Mouse (Mus musculus) kidney, postnatal 0 days (tissue): ENCODE data around the gene Pdcd11. TPM values are rescaled to one million over a fixed set of nuclear protein-coding genes. Genes with fewer than 3 reads are reported as not detected.

Source experiments
- ATAC-seq: fragments of 200-750 bp; cut with Nextera tagmentation; replicated peaks from 2 replicates; pipeline ENCODE4 v1.8.0; 2017; ENCODE audit warnings: low read depth, moderate number of reproducible peaks, moderate TSS enrichment, moderate library complexity; ENCODE audit not compliant: low FRiP score
- DNase-seq: peaks from one replicate; pipeline ENCODE4 v3.0.0-alpha.2; 2016; ENCODE audit warnings: low spot score
- H3K27ac ChIP-seq: fragments of 300-500 bp; sonication (generic); 2 replicates; pipeline ENCODE4 v1.5.1; 2014; ENCODE audit warnings: mild to moderate bottlenecking
- H3K27me3 ChIP-seq: fragments of 300-500 bp; sonication (generic); 2 replicates; pipeline ENCODE4 v1.6.1; 2014; ENCODE audit warnings: low read length, mixed read lengths; ENCODE audit not compliant: insufficient read depth
- H3K36me3 ChIP-seq: fragments of 300-500 bp; sonication (generic); 2 replicates; pipeline ENCODE4 v1.6.1; 2014; ENCODE audit warnings: low read length, mixed read lengths; ENCODE audit not compliant: insufficient read depth
- H3K4me1 ChIP-seq: fragments of 300-500 bp; sonication (generic); replicated peaks from 2 replicates; pipeline ENCODE4 v1.6.1; 2014; ENCODE audit warnings: antibody characterized with exemption, low read length, mixed read lengths; ENCODE audit not compliant: insufficient read depth
- H3K4me2 ChIP-seq: fragments of 300-500 bp; sonication (generic); 2 replicates; pipeline ENCODE4 v1.6.1; 2014; ENCODE audit warnings: mild to moderate bottlenecking, low read length, moderate library complexity, mixed read lengths
- H3K4me3 ChIP-seq: fragments of 300-500 bp; sonication (generic); replicated peaks from 2 replicates; pipeline ENCODE4 v1.5.1; 2014; ENCODE audit warnings: low read depth, low read length
- H3K9ac ChIP-seq: fragments of 300-500 bp; sonication (generic); 2 replicates; pipeline ENCODE4 v1.6.1; 2014; ENCODE audit warnings: low read depth, low read length
- H3K9me3 ChIP-seq: fragments of 300-500 bp; sonication (generic); replicated peaks from 2 replicates; pipeline ENCODE4 v1.6.1; 2016; ENCODE audit warnings: low read length, inconsistent platforms, mixed read lengths
- CTCF ChIP-seq: IDR thresholded peaks from 2 replicates; pipeline ENCODE4 v1.5.1; 2016; ENCODE audit warnings: antibody characterized with exemption, low read depth, mild to moderate bottlenecking, moderate library complexity
- WGBS: fragments of 180-500 bp; shearing (Covaris S2); extraction: QIAGEN DNeasy Blood & Tissue Kit; methylation state at CpG from one replicate; pipeline ENCODE4 v1.1.7; 2014; 5-methylcytosine and 5-hydroxymethylcytosine counted together
- polyA plus RNA-seq: library from polyadenylated mRNA; unstranded; fragments of >200 nt; fragmentation: Nextera tagmentation; extraction: Ambion mirVana; gene quantifications from 2 replicates; pipeline ENCODE4 v1.2.1, GENCODE M21; 2015

The Pdcd11 gene
- polyA plus RNA-seq, 1 experiment from 2014 or later, result 7.3 TPM

- DNase-seq (peak; percentile 81), ATAC-seq (peak; percentile 80)
- no peaks in the 10 kb centered on the region for H3K9me3 ChIP-seq
- H3K27me3 ChIP-seq, result no peaks in the 10 kb centered on the region
- WGBS, result under 1% methylated on average over 75 of the region's 75 CpGs
- H3K4me1 ChIP-seq, result peaks cover 8% of the 10 kb centered on the region; the same call in 1 of the 2 replicates
- H3K4me2 ChIP-seq, result peak within 1 kb of the TSS; percentile 93
- H3K27ac ChIP-seq, result peak within 1 kb of the TSS; percentile 95
- no peak for TF ChIP-seq CTCF
- H3K9ac ChIP-seq, result peak within 1 kb of the TSS; percentile 79
- H3K4me3 ChIP-seq, result peak within 1 kb of the TSS; percentile 90
- peaks cover 8% of the 10 kb centered on the region; the same call in 1 of the 2 replicates for H3K36me3 ChIP-seq
Observed at GRCm38 (mm10) chr19:47050271-47051032, 40.1 kb upstream of the Pdcd11 start, which contains the start of gene Pcgf6. Pcgf6 (minus strand) TSS chr19:47050906.

- no peaks in the 10 kb centered on the region; the same call in 1 of the 2 replicates for H3K36me3 ChIP-seq
- H3K4me1 ChIP-seq, result peaks cover 8% of the 10 kb centered on the region; the same call in 1 of the 2 replicates
- H3K27ac ChIP-seq, result 0 out of 2 replicates have a peak overlapping the region, but pooled peaks have one; percentile 62
- no peak overlapping the region for H3K4me3 ChIP-seq
- no peaks in the 10 kb centered on the region for H3K27me3 ChIP-seq
- H3K4me2 ChIP-seq, result no peak overlapping the region
- ATAC-seq, result no peak
- DNase-seq, result no peak
- H3K9me3 ChIP-seq, result no peaks in the 10 kb centered on the region
- WGBS, result 71% methylated on average over 4 of the region's 4 CpGs
- no peak overlapping the region for H3K9ac ChIP-seq
- TF ChIP-seq CTCF, result peak; percentile 8; the same call in 1 of the 2 replicates
Observed at GRCm38 (mm10) chr19:47052927-47053326, 37.6 kb upstream of the Pdcd11 start.

- no peak for TF ChIP-seq CTCF
- ATAC-seq (peak; percentile 77; the same call in 1 of the 2 replicates), DNase-seq (peak; percentile 64)
- Histone ChIP-seq H3K9me3 (no peaks in the 10 kb centered on the region), H3K27me3 (no peaks in the 10 kb centered on the region), H3K4me1 (peaks cover 8% of the 10 kb centered on the region; the same call in 1 of the 2 replicates), H3K27ac (peak overlapping the region; percentile 65), H3K36me3 (no peaks in the 10 kb centered on the region), H3K4me3 (no peak overlapping the region), H3K9ac (no peak overlapping the region), H3K4me2 (no peak overlapping the region)
- 62% methylated on average over 4 of the region's 4 CpGs for WGBS
Observed at GRCm38 (mm10) chr19:47053471-47053870, 37.1 kb upstream of the Pdcd11 start.

- Histone ChIP-seq H3K36me3 (no peaks in the 10 kb centered on the region), H3K27me3 (no peaks in the 10 kb centered on the region), H3K27ac (no peak overlapping the region), H3K4me1 (no peaks in the 10 kb centered on the region), H3K9me3 (no peaks in the 10 kb centered on the region), H3K4me2 (no peak overlapping the region), H3K9ac (no peak overlapping the region), H3K4me3 (no peak overlapping the region)
- 91% methylated on average over 1 of the region's 1 CpGs for WGBS
- no peak for TF ChIP-seq CTCF
- DNase-seq (no peak), ATAC-seq (no peak)
Observed at GRCm38 (mm10) chr19:47057684-47058083, 32.9 kb upstream of the Pdcd11 start.

GRCm38 (mm10) chr19:47065860-47066259, 24.7 kb upstream of the Pdcd11 start:
- DNase-seq, result no peak
- Histone ChIP-seq H3K9ac (no peak overlapping the region), H3K4me2 (no peak overlapping the region), H3K9me3 (no peaks in the 10 kb centered on the region), H3K4me3 (no peak overlapping the region), H3K36me3 (no peaks in the 10 kb centered on the region), H3K27me3 (no peaks in the 10 kb centered on the region), H3K27ac (no peak overlapping the region), H3K4me1 (no peaks in the 10 kb centered on the region; the same call in 1 of the 2 replicates)
- 88% methylated on average over 3 of the region's 3 CpGs for WGBS
- TF ChIP-seq CTCF, result peak; percentile 46
- ATAC-seq, result no peak

GRCm38 (mm10) chr19:47067096-47067882, 23.3 kb upstream of the Pdcd11 start, which contains the start of gene Taf5:
Taf5 (plus strand) TSS chr19:47067746.
- H3K27me3 ChIP-seq, result no peaks in the 10 kb centered on the region
- ATAC-seq, result peak; percentile 81
- no peaks in the 10 kb centered on the region; the same call in 1 of the 2 replicates for H3K4me1 ChIP-seq
- no peaks in the 10 kb centered on the region for H3K36me3 ChIP-seq
- H3K4me2 ChIP-seq, result peak within 1 kb of the TSS; percentile 60
- peak; percentile 99 for DNase-seq
- peak within 1 kb of the TSS; percentile 92 for H3K27ac ChIP-seq
- TF ChIP-seq CTCF, result peak; percentile 33; the same call in 1 of the 2 replicates
- H3K4me3 ChIP-seq, result peak within 1 kb of the TSS; percentile 100
- no peaks in the 10 kb centered on the region for H3K9me3 ChIP-seq
- WGBS, result 10% methylated on average over 49 of the region's 49 CpGs
- peak within 1 kb of the TSS; percentile 96 for H3K9ac ChIP-seq
